Mouse (Mus musculus): ENCODE data around the gene Ms4a6b. TPM values are rescaled to one million over a fixed set of nuclear protein-coding genes. Genes with fewer than 3 reads are reported as not detected.
"Not testable (repeated sequence)": the region's sequence is repeated elsewhere in the genome, so short reads cannot be mapped to it uniquely, and the experiment has no call there.

Gene Ms4a6b
- not detected in 2 replicates for polyA plus RNA-seq (2012)

GRCm38 (mm10) chr19:11516246-11516645, at the start of gene Ms4a6b:
Ms4a6b (plus strand) TSS chr19:11516512.
- Histone ChIP-seq H3K9me3 (ENCODE audit: control insufficient read depth, low read length) (no peaks in the 10 kb centered on the region), H3K27me3 (ENCODE audit: control insufficient read depth) (no peaks in the 10 kb centered on the region), H3K4me1 (ENCODE audit: control insufficient read depth) (no peaks in the 10 kb centered on the region), H3K36me3 (ENCODE audit: control insufficient read depth) (no peaks in the 10 kb centered on the region), H3K4me3 (replicated peaks) (no peak within 1 kb of the TSS)
- TF ChIP-seq GATA1 (IDR thresholded peaks at IDR 0.05; ENCODE audit: low read length), result no peak
- TF ChIP-seq TAL1 (IDR thresholded peaks at IDR 0.05; ENCODE audit: low read length), result no peak

- H3K9me3 ChIP-seq (ENCODE audit: control insufficient read depth, low read length); H3K4me3 ChIP-seq (replicated peaks); H3K27me3 ChIP-seq (ENCODE audit: control insufficient read depth); H3K36me3 ChIP-seq (ENCODE audit: control insufficient read depth); H3K4me1 ChIP-seq (ENCODE audit: control insufficient read depth): not testable (repeated sequence)
Observed at GRCm38 (mm10) chr19:11468361-11468760, 48.0 kb upstream of the Ms4a6b start.

- not testable (repeated sequence) for H3K27me3 ChIP-seq (ENCODE audit: control insufficient read depth); H3K4me3 ChIP-seq (replicated peaks); H3K4me1 ChIP-seq (ENCODE audit: control insufficient read depth); H3K9me3 ChIP-seq (ENCODE audit: control insufficient read depth, low read length); H3K36me3 ChIP-seq (ENCODE audit: control insufficient read depth)
Observed at GRCm38 (mm10) chr19:11469215-11469614, 47.1 kb upstream of the Ms4a6b start, which contains the start of gene Ms4a6c. Ms4a6c (plus strand) TSS chr19:11469366.

- Histone ChIP-seq H3K4me3 (replicated peaks) (no peak overlapping the region), H3K9me3 (ENCODE audit: control insufficient read depth, low read length) (no peaks in the 10 kb centered on the region), H3K27me3 (ENCODE audit: control insufficient read depth) (no peaks in the 10 kb centered on the region), H3K36me3 (ENCODE audit: control insufficient read depth) (no peaks in the 10 kb centered on the region), H3K4me1 (ENCODE audit: control insufficient read depth) (no peaks in the 10 kb centered on the region)
- TF ChIP-seq TAL1 (IDR thresholded peaks at IDR 0.05; ENCODE audit: low read length) (no peak), GATA1 (IDR thresholded peaks at IDR 0.05; ENCODE audit: low read length) (no peak)
Observed at GRCm38 (mm10) chr19:11479714-11480113, 36.6 kb upstream of the Ms4a6b start.

- Histone ChIP-seq H3K9me3 (ENCODE audit: control insufficient read depth, low read length) (no peaks in the 10 kb centered on the region), H3K4me3 (replicated peaks) (no peak overlapping the region)
- no peak for TF ChIP-seq TAL1 (IDR thresholded peaks at IDR 0.05; ENCODE audit: low read length)
- no peak for TF ChIP-seq GATA1 (IDR thresholded peaks at IDR 0.05; ENCODE audit: low read length)
Observed at GRCm38 (mm10) chr19:11482684-11483083, 33.6 kb upstream of the Ms4a6b start.

GRCm38 (mm10) chr19:11483941-11484340, 32.4 kb upstream of the Ms4a6b start:
- Histone ChIP-seq H3K4me1 (ENCODE audit: control insufficient read depth) (no peaks in the 10 kb centered on the region), H3K27me3 (ENCODE audit: control insufficient read depth) (no peaks in the 10 kb centered on the region), H3K9me3 (ENCODE audit: control insufficient read depth, low read length) (no peaks in the 10 kb centered on the region), H3K36me3 (ENCODE audit: control insufficient read depth) (no peaks in the 10 kb centered on the region), H3K4me3 (replicated peaks) (no peak overlapping the region)
- TF ChIP-seq GATA1 (IDR thresholded peaks at IDR 0.05; ENCODE audit: low read length) (no peak), TAL1 (IDR thresholded peaks at IDR 0.05; ENCODE audit: low read length) (no peak)

More at GRCm38 (mm10) chr19:11482684-11483083, 33.6 kb upstream of the Ms4a6b start:
- no peaks in the 10 kb centered on the region for H3K27me3 ChIP-seq (ENCODE audit: control insufficient read depth)
- no peaks in the 10 kb centered on the region for H3K4me1 ChIP-seq (ENCODE audit: control insufficient read depth)
- H3K36me3 ChIP-seq (ENCODE audit: control insufficient read depth), result no peaks in the 10 kb centered on the region

GRCm38 (mm10) chr19:11484388-11484787, 31.9 kb upstream of the Ms4a6b start:
- Histone ChIP-seq H3K4me1 (ENCODE audit: control insufficient read depth) (no peaks in the 10 kb centered on the region), H3K4me3 (replicated peaks) (no peak overlapping the region), H3K36me3 (ENCODE audit: control insufficient read depth) (no peaks in the 10 kb centered on the region), H3K27me3 (ENCODE audit: control insufficient read depth) (no peaks in the 10 kb centered on the region), H3K9me3 (ENCODE audit: control insufficient read depth, low read length) (no peaks in the 10 kb centered on the region)
- TF ChIP-seq TAL1 (IDR thresholded peaks at IDR 0.05; ENCODE audit: low read length), result no peak
- TF ChIP-seq GATA1 (IDR thresholded peaks at IDR 0.05; ENCODE audit: low read length), result no peak

- no peak overlapping the region for H3K4me3 ChIP-seq (replicated peaks)
- TF ChIP-seq TAL1 (IDR thresholded peaks at IDR 0.05; ENCODE audit: low read length), result no peak
- TF ChIP-seq GATA1 (IDR thresholded peaks at IDR 0.05; ENCODE audit: low read length), result no peak
- no peaks in the 10 kb centered on the region for H3K9me3 ChIP-seq (ENCODE audit: control insufficient read depth, low read length)
- H3K27me3 ChIP-seq (ENCODE audit: control insufficient read depth), result no peaks in the 10 kb centered on the region
- no peaks in the 10 kb centered on the region for H3K4me1 ChIP-seq (ENCODE audit: control insufficient read depth)
- no peaks in the 10 kb centered on the region for H3K36me3 ChIP-seq (ENCODE audit: control insufficient read depth)
Observed at GRCm38 (mm10) chr19:11485266-11485665, 31.0 kb upstream of the Ms4a6b start.

- no peaks in the 10 kb centered on the region for H3K4me1 ChIP-seq (ENCODE audit: control insufficient read depth)
- no peaks in the 10 kb centered on the region for H3K9me3 ChIP-seq (ENCODE audit: control insufficient read depth, low read length)
- TF ChIP-seq GATA1 (IDR thresholded peaks at IDR 0.05; ENCODE audit: low read length) (no peak), TAL1 (IDR thresholded peaks at IDR 0.05; ENCODE audit: low read length) (no peak)
- H3K27me3 ChIP-seq (ENCODE audit: control insufficient read depth), result no peaks in the 10 kb centered on the region
- H3K36me3 ChIP-seq (ENCODE audit: control insufficient read depth), result no peaks in the 10 kb centered on the region
- no peak within 1 kb of the TSS for H3K4me3 ChIP-seq (replicated peaks)
Observed at GRCm38 (mm10) chr19:11485746-11486145, 30.6 kb upstream of the Ms4a6b start, which contains the start of gene Gm8369. Gm8369 (plus strand) TSS chr19:11485938.

GRCm38 (mm10) chr19:11486599-11486998, 29.7 kb upstream of the Ms4a6b start:
- Histone ChIP-seq H3K4me1 (ENCODE audit: control insufficient read depth) (no peaks in the 10 kb centered on the region), H3K36me3 (ENCODE audit: control insufficient read depth) (no peaks in the 10 kb centered on the region), H3K9me3 (ENCODE audit: control insufficient read depth, low read length) (no peaks in the 10 kb centered on the region), H3K4me3 (replicated peaks) (no peak overlapping the region), H3K27me3 (ENCODE audit: control insufficient read depth) (no peaks in the 10 kb centered on the region)
- TF ChIP-seq TAL1 (IDR thresholded peaks at IDR 0.05; ENCODE audit: low read length), result no peak
- TF ChIP-seq GATA1 (IDR thresholded peaks at IDR 0.05; ENCODE audit: low read length), result no peak
